Mouse (Mus musculus) large intestine, adult 2 months (tissue): ENCODE measurements around the gene Anks3. TPM values are rescaled to one million over a fixed set of nuclear protein-coding genes. Genes with fewer than 3 reads are reported as not detected.

Source experiments
- DNase-seq: peaks from one replicate; pipeline ENCODE4 v3.0.0-alpha.2; 2012; ENCODE audit warnings: low read depth, low spot score
- WGBS: fragments of 180-500 bp; shearing (Covaris S2); methylation state at CpG from one replicate; pipeline ENCODE4 v1.1.7; 2018; 5-methylcytosine and 5-hydroxymethylcytosine counted together
- polyA plus RNA-seq: library from polyadenylated mRNA; depleted of rRNA; stranded (reverse); fragments of >200 nt; gene quantifications from 2 replicates; pipeline ENCODE4 v1.2.3, GENCODE M21; 2012; rRNA removed

Gene Anks3
- polyA plus RNA-seq, result 25.2 and 44.5 TPM in 2 replicates

DNA sequence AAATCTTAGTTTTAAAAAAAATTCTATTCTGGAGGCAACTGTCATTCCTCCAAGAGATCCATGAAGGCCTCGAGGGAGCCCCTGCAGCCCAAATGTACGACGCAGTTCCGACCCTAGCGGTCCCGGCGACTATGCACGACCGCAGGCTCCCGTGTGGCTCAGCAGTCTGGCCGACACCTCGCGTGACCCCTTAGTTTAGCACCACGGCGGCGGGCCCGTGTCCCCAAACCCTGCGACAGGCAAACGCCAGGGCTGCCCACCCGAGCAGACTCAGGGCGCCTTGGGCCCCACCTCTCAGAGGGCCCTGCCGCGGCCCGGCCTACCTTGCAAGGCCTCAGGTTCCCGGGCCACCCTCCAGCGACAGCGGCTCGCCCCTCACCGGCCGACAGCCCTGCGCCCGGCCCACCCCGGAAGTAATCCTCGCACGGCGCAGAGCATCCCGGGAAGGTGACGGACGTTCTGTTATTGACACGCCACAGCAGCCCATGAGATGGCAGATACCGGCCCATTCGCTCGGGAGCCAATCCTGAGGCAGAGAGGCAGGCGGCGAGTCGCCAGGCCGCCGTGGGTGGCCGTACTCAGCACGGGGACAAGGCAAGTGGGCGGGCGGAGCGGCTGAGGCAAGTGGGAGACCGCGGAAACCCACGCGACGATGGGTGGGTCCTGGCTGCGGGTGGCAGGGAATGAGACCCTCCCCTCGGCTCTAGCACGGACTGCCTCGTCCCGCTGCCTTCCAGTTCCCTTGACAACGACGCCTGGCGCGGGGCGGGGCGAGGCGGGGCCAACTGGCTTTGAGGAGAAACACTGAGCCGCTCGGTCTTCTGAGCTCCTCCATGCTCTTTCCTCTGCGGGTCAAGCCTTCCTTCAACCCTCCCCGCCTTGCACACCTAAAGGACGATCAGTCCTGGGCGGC, at the start of gene Anks3:
Gene Anks3, minus strand, starts transcription at position 409 of the 913 bp plus-strand sequence.
- under 1% methylated on average over 76 of the region's 76 CpGs for WGBS

GRCm38 (mm10) chr16:5013054-5013838, 49.2 kb upstream of the Anks3 start, which contains the start of gene Rogdi:
Gene Rogdi, minus strand, starts transcription at chr16:5013553.
- under 1% methylated on average over 59 of the region's 63 CpGs for WGBS
- peak; percentile 97 for DNase-seq

More for the DNA sequence above, at the start of gene Anks3:
- peak; percentile 82 for DNase-seq

GRCm38 (mm10) chr16:5012036-5013005, 48.3 kb upstream of the Anks3 start:
- 39% methylated on average over 13 of the region's 13 CpGs for WGBS
- DNase-seq, result no peak

GRCm38 (mm10) chr16:5011285-5011684, 47.3 kb upstream of the Anks3 start:
- no peak for DNase-seq
- WGBS, result 85% methylated on average over 7 of the region's 7 CpGs

DNA sequence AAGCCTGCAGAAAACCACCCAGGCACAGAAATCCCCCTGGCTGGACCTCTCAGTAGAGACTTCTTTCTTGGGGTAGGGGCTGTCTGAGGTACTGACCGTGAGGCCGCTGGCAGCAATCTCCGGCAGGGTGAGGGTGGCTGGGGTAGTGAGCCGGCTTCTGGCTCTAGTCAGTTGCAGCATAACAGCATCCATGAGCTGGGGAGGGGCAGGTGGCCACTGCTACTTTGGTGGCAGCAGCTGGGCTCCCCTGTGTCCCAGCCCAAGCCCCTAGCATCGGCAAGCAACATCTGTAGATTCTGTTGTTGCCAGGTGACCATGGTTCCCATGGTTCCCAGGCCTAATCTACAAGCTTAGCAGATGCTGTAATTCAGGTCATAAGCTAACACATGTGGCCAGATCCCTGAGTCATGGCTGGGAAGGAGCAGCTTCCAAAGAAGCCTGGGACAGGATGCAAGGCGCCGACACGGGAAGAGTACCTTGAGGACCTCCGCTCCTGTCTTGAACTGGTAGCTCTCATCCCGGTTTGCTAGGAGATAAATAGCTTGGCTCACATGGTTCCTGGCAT, 46.4 kb upstream of the Anks3 start:
- WGBS, result 84% methylated on average over 10 of the region's 10 CpGs
- no peak for DNase-seq

DNA sequence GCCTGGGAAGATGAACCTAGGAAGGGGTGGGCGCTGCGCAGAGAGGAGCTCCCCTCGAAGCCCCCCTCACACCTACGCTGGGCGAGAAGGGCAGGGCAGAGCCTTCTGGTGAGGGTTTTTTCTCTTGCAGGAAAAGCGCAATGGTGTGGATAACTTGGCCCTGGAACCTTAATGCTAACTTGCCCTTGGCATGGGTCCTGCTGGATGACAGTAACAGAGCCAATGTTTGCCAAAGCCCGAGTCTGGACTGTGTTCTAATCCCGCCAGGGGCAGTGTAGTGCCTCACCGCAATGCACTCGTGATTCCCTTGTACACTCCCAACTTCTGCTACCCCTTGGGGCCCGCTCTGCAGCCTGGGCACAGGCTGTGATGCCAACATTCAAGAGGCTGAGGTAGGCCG, 44.1 kb upstream of the Anks3 start:
- no peak for DNase-seq
- 44% methylated on average over 12 of the region's 12 CpGs for WGBS

DNA sequence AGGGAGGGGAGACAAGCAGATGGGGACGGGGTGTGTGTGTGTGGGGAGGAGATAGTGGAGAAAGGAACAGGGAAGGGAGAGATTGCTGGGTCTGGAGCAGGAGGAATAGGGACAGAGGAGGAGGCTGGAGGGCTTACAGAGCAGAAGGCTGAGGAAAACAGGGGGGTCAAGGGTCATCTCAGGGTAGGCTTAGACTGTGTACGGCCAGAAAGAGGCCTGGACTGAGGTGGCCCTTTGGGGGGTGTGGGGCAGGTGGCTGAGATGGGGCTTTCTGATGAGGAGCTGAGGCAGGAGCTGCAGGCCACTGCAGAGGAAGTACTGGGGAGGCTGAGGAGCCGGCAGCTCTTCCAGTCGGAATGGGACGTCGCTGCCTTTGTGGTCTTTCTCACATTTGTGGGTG, 43.5 kb upstream of the Anks3 start:
- no peak for DNase-seq
- WGBS, result 30% methylated on average over 6 of the region's 6 CpGs

- peak; percentile 77 for DNase-seq
- 23% methylated on average over 5 of the region's 5 CpGs for WGBS
These were observed 43.1 kb upstream of the Anks3 start, which contains the start of gene Smim22 for GRCm38 (mm10) chr16:5007067-5007466. Gene Smim22, plus strand, starts transcription at chr16:5007288.

- no peak for DNase-seq
- WGBS, result 56% methylated on average over 3 of the region's 3 CpGs
These were observed 36.6 kb upstream of the Anks3 start for GRCm38 (mm10) chr16:5000611-5001010.

- no peak for DNase-seq
- WGBS, result 19% methylated on average over 1 of the region's 1 CpGs
These were observed 35.0 kb upstream of the Anks3 start for GRCm38 (mm10) chr16:4998984-4999383.

- no peak for DNase-seq
- WGBS, result 23% methylated on average over 3 of the region's 3 CpGs
These were observed 33.5 kb upstream of the Anks3 start, which contains the start of gene Sept12 for GRCm38 (mm10) chr16:4997553-4997952. Gene Sept12, minus strand, starts transcription at chr16:4997852.

GRCm38 (mm10) chr16:4993276-4993675, 29.3 kb upstream of the Anks3 start:
- WGBS, result 91% methylated on average over 4 of the region's 4 CpGs
- DNase-seq, result no peak

DNA sequence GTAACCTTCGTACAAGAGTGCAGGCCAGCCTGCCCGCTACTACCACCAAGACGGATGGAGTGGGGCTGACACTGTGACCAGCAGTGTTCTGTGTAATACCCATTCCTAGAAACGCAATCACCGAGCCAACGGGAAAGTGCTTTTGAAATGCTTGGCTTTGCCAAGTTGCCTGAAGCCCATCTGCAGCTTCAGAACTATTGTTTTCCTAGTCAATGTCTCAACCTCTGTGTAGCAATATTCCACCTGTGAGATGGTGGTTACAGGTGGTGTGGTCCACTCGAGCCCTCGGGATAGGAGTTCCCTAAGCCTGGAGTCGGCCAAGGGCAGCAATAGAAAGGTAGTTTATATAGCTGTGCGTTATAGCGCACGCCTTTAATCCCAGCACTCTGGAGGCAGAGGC, 20.7 kb upstream of the Anks3 start:
- 87% methylated on average over 12 of the region's 12 CpGs for WGBS
- no peak for DNase-seq

- DNase-seq, result no peak
- 74% methylated on average over 4 of the region's 4 CpGs for WGBS
These were observed 15.9 kb upstream of the Anks3 start for GRCm38 (mm10) chr16:4979755-4980380.

GRCm38 (mm10) chr16:4978275-4979051, 14.5 kb upstream of the Anks3 start:
- DNase-seq, result no peak

GRCm38 (mm10) chr16:4976180-4976579, 12.2 kb upstream of the Anks3 start:
- 70% methylated on average over 2 of the region's 2 CpGs for WGBS

More at GRCm38 (mm10) chr16:4978275-4979051, 14.5 kb upstream of the Anks3 start:
- WGBS, result 40% methylated on average over 5 of the region's 5 CpGs

DNA sequence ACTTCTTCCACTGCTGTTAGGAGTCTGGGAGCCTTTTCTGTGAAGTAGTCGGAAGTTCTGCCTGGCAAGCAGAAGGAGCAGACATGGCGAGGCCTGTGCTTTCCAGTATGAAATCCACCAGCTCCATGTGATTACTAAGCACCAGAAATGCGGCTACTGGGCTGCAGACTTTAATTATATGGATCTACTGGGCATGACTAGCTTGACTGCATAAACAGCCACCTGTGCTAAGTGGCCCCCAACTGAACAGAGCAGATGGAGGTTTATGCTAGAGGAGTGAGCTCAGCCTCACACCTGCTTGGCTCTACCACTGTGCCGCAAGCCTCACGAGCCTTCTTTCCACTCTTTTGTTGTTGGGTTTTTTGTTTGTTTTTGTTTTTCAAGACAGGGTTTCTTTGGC, 10.5 kb upstream of the Anks3 start:
- WGBS, result 90% methylated on average over 5 of the region's 5 CpGs

More at GRCm38 (mm10) chr16:4976180-4976579, 12.2 kb upstream of the Anks3 start:
- DNase-seq, result no peak

DNA sequence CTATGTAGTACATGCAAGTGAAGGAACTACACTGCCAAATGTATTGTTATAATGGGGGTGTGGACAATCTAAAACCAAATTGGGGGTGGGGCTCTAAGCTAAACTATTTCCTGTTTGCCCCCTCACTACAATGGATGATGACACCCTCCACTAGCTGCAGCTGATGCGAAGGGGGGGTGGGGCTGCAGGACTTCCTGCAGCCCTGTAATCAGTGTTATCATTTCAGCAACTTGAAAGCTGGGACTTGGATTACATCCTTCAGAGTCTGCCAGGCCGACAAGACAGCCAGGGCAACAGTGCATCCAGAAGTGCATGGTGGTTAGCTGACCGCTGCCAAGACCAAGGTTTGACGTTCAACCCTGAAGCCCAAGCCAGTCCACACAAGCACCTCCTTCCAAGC, 7.6 kb upstream of the Anks3 start:
- WGBS, result 65% methylated on average over 4 of the region's 4 CpGs

More for the DNA sequence above, 10.5 kb upstream of the Anks3 start:
- no peak for DNase-seq

More for the DNA sequence above, 7.6 kb upstream of the Anks3 start:
- DNase-seq, result no peak
